Mouse (Mus musculus): Measurements from ENCODE around the gene Mybl2.

Mybl2 gene

GRCm38 (mm10) chr2:163073023-163073757, 18.7 kb downstream of the Mybl2 start:
- CTCF ChIA-PET: no interaction called here

GRCm38 (mm10) chr2:163074006-163074405, 19.5 kb downstream of the Mybl2 start:
- CTCF ChIA-PET: no interaction called here

- CTCF ChIA-PET: no interaction called here
Observed at GRCm38 (mm10) chr2:163074808-163075207, 20.3 kb downstream of the Mybl2 start.

- CTCF ChIA-PET: no interaction called here
Observed at GRCm38 (mm10) chr2:163075234-163075633, 20.7 kb downstream of the Mybl2 start.

- CTCF ChIA-PET: no interaction called here
Observed at GRCm38 (mm10) chr2:163079041-163079440, 24.6 kb downstream of the Mybl2 start.

GRCm38 (mm10) chr2:163082591-163082990, 28.1 kb downstream of the Mybl2 start:
- CTCF ChIA-PET: interaction anchor here (0.7 kb wide), 1 partner anchor 120 kb away, joined by 3 read pairs; no protein-coding TSS in a partner anchor

- CTCF ChIA-PET: no interaction called here
Observed at GRCm38 (mm10) chr2:163084519-163084918, 30.0 kb downstream of the Mybl2 start.

- CTCF ChIA-PET: no interaction called here
Observed at GRCm38 (mm10) chr2:163085047-163085446, 30.6 kb downstream of the Mybl2 start.

GRCm38 (mm10) chr2:163086561-163086960, 32.1 kb downstream of the Mybl2 start:
- CTCF ChIA-PET: no interaction called here

GRCm38 (mm10) chr2:163087728-163088127, 33.2 kb downstream of the Mybl2 start, which contains the start of gene Gtsf1l:
Gtsf1l (minus strand) TSS chr2:163087855.
- CTCF ChIA-PET: no interaction called here

GRCm38 (mm10) chr2:163089475-163090123, 35.1 kb downstream of the Mybl2 start:
- CTCF ChIA-PET: interaction anchor here (0.6 kb wide), 1 partner anchor 13 kb away, joined by 4 read pairs; no protein-coding TSS in a partner anchor

- CTCF ChIA-PET: no interaction called here
Observed at GRCm38 (mm10) chr2:163094909-163095308, 40.4 kb downstream of the Mybl2 start.

- CTCF ChIA-PET: no interaction called here
Observed at GRCm38 (mm10) chr2:163095784-163096183, 41.3 kb downstream of the Mybl2 start.

GRCm38 (mm10) chr2:163099919-163100318, 45.4 kb downstream of the Mybl2 start:
- CTCF ChIA-PET: no interaction called here

- CTCF ChIA-PET: interaction anchor here (0.7 kb wide), 1 partner anchor 86 kb away, joined by 3 read pairs; no protein-coding TSS in a partner anchor
Observed at GRCm38 (mm10) chr2:163100551-163100950, 46.1 kb downstream of the Mybl2 start.

GRCm38 (mm10) chr2:163101646-163102203, 47.2 kb downstream of the Mybl2 start:
- CTCF ChIA-PET: no interaction called here

- CTCF ChIA-PET: no interaction called here
Observed at GRCm38 (mm10) chr2:163102216-163102615, 47.7 kb downstream of the Mybl2 start.

- CTCF ChIA-PET: interaction anchor here (0.7 kb wide), 1 partner anchor 14 kb away, joined by 4 read pairs; no protein-coding TSS in a partner anchor
Observed at GRCm38 (mm10) chr2:163102900-163103653, 48.6 kb downstream of the Mybl2 start.

GRCm38 (mm10) chr2:163104086-163104770, 49.7 kb downstream of the Mybl2 start:
- CTCF ChIA-PET: no interaction called here

- CTCF ChIA-PET: no interaction called here
Observed at GRCm38 (mm10) chr2:163108385-163108784, 53.9 kb downstream of the Mybl2 start.

- CTCF ChIA-PET: no interaction called here
Observed at GRCm38 (mm10) chr2:163110706-163111105, 56.2 kb downstream of the Mybl2 start.

All from spleen, embryonic (tissue).